Mouse (Mus musculus) heart, embryonic 13.5 days (tissue): ENCODE data around the gene C8g. TPM values are rescaled to one million over a fixed set of nuclear protein-coding genes. Genes with fewer than 3 reads are reported as not detected.

Source experiments
- ATAC-seq: fragments of 200-750 bp; cut with Nextera tagmentation; 2 replicates; pipeline ENCODE4 v1.8.0; 2017; ENCODE audit warnings: moderate TSS enrichment; ENCODE audit not compliant: insufficient number of reproducible peaks, low FRiP score, low TSS enrichment; ENCODE audit errors: extremely low read depth
- H3K27ac ChIP-seq: fragments of 300-500 bp; sonication (generic); replicated peaks from 2 replicates; pipeline ENCODE4 v1.5.1; 2015; ENCODE audit warnings: moderate library complexity, mild to moderate bottlenecking, inconsistent platforms
- H3K27me3 ChIP-seq: fragments of 300-500 bp; sonication (generic); replicated peaks from 2 replicates; pipeline ENCODE4 v1.6.1; 2015; ENCODE audit warnings: mild to moderate bottlenecking, inconsistent platforms
- H3K36me3 ChIP-seq: fragments of 300-500 bp; sonication (generic); 2 replicates; pipeline ENCODE4 v1.6.1; 2015; ENCODE audit warnings: mild to moderate bottlenecking, inconsistent platforms
- H3K4me1 ChIP-seq: fragments of 300-500 bp; sonication (generic); 2 replicates; pipeline ENCODE4 v1.6.1; 2015; ENCODE audit warnings: inconsistent platforms
- H3K4me2 ChIP-seq: fragments of 300-500 bp; sonication (generic); 2 replicates; pipeline ENCODE4 v1.6.1; 2015; ENCODE audit warnings: inconsistent platforms, mild to moderate bottlenecking, moderate library complexity
- H3K4me3 ChIP-seq: fragments of 300-500 bp; sonication (generic); 2 replicates; pipeline ENCODE4 v1.5.1; 2015; ENCODE audit warnings: moderate library complexity, mild to moderate bottlenecking, inconsistent platforms
- H3K9ac ChIP-seq: fragments of 300-500 bp; sonication (generic); 2 replicates; pipeline ENCODE4 v1.6.1; 2015; ENCODE audit warnings: inconsistent platforms, mild to moderate bottlenecking, moderate library complexity
- H3K9me3 ChIP-seq: fragments of 300-500 bp; sonication (generic); 2 replicates; pipeline ENCODE4 v1.6.1; 2016; ENCODE audit warnings: inconsistent platforms
- WGBS: fragments of 180-500 bp; shearing (Covaris S2); methylation state at CpG from one replicate; pipeline ENCODE4 v1.1.7; 2015; ENCODE audit warnings: mixed read lengths; 5-methylcytosine and 5-hydroxymethylcytosine counted together
- polyA plus RNA-seq: library from polyadenylated mRNA; unstranded; fragments of >200 nt; fragmentation: Nextera tagmentation; extraction: Ambion mirVana; gene quantifications from 2 replicates; pipeline ENCODE4 v1.2.1, GENCODE M21; 2015

C8g gene
- polyA plus RNA-seq, 1 experiment from 2014 or later, result 3.1 TPM

- H3K27me3 ChIP-seq, result no peaks in the 10 kb centered on the region
- no peaks in the 10 kb centered on the region for H3K9me3 ChIP-seq
- H3K4me2 ChIP-seq, result no peak overlapping the region
- no peak overlapping the region; the same call in 1 of the 2 replicates for H3K9ac ChIP-seq
- H3K36me3 ChIP-seq, result peaks cover 94% of the 10 kb centered on the region
- WGBS, result 75% methylated on average over 3 of the region's 3 CpGs
- no peak for ATAC-seq
- H3K4me1 ChIP-seq, result 0 out of 2 replicates have a peak, but pooled peaks cover 2% of the 10 kb centered on the region
- no peak overlapping the region for H3K4me3 ChIP-seq
- no peak overlapping the region for H3K27ac ChIP-seq
These were observed 32.8 kb upstream of the C8g start for GRCm38 (mm10) chr2:25534178-25534865.

GRCm38 (mm10) chr2:25533707-25534106 lies 32.2 kb upstream of the C8g start:
- peaks cover 97% of the 10 kb centered on the region for H3K36me3 ChIP-seq
- no peak overlapping the region for H3K4me3 ChIP-seq
- WGBS, result 89% methylated on average over 2 of the region's 2 CpGs
- no peaks in the 10 kb centered on the region for H3K9me3 ChIP-seq
- ATAC-seq, result no peak
- no peaks in the 10 kb centered on the region for H3K27me3 ChIP-seq
- no peak overlapping the region for H3K27ac ChIP-seq
- H3K4me2 ChIP-seq, result no peak overlapping the region
- no peak overlapping the region for H3K9ac ChIP-seq
- 0 out of 2 replicates have a peak, but pooled peaks cover 2% of the 10 kb centered on the region for H3K4me1 ChIP-seq

- Histone ChIP-seq H3K4me3 (no peak overlapping the region), H3K9me3 (no peaks in the 10 kb centered on the region), H3K4me1 (no peaks in the 10 kb centered on the region), H3K36me3 (peaks cover 98% of the 10 kb centered on the region), H3K4me2 (no peak overlapping the region), H3K27me3 (no peaks in the 10 kb centered on the region), H3K9ac (no peak overlapping the region), H3K27ac (no peak overlapping the region)
- 88% methylated on average over 9 of the region's 9 CpGs for WGBS
- ATAC-seq, result no peak
These were observed 25.2 kb upstream of the C8g start for GRCm38 (mm10) chr2:25526510-25527302.

GRCm38 (mm10) chr2:25509912-25510311 lies 8.4 kb upstream of the C8g start:
- H3K9me3 ChIP-seq, result no peaks in the 10 kb centered on the region
- no peak overlapping the region for H3K27ac ChIP-seq
- no peaks in the 10 kb centered on the region for H3K27me3 ChIP-seq
- ATAC-seq, result no peak
- H3K4me1 ChIP-seq, result no peaks in the 10 kb centered on the region
- no peak overlapping the region for H3K9ac ChIP-seq
- H3K4me2 ChIP-seq, result no peak overlapping the region
- H3K36me3 ChIP-seq, result peaks cover 10% of the 10 kb centered on the region
- 61% methylated on average over 3 of the region's 3 CpGs for WGBS
- no peak overlapping the region for H3K4me3 ChIP-seq

GRCm38 (mm10) chr2:25506964-25507363 lies 5.4 kb upstream of the C8g start:
- 35% methylated on average over 5 of the region's 5 CpGs for WGBS

GRCm38 (mm10) chr2:25505860-25506259 lies 4.3 kb upstream of the C8g start:
- Histone ChIP-seq H3K9me3 (no peaks in the 10 kb centered on the region), H3K27ac (no peak overlapping the region), H3K4me2 (no peak overlapping the region), H3K4me3 (no peak overlapping the region), H3K4me1 (peaks cover 18% of the 10 kb centered on the region), H3K36me3 (peaks cover 37% of the 10 kb centered on the region), H3K9ac (no peak overlapping the region), H3K27me3 (no peaks in the 10 kb centered on the region)
- 83% methylated on average over 4 of the region's 4 CpGs for WGBS
- no peak for ATAC-seq

More at GRCm38 (mm10) chr2:25506964-25507363, 5.4 kb upstream of the C8g start:
- H3K4me3 ChIP-seq, result no peak overlapping the region
- no peaks in the 10 kb centered on the region for H3K9me3 ChIP-seq
- no peak overlapping the region for H3K9ac ChIP-seq
- H3K4me1 ChIP-seq, result peaks cover 8% of the 10 kb centered on the region
- ATAC-seq, result no peak
- H3K27ac ChIP-seq, result no peak overlapping the region
- H3K27me3 ChIP-seq, result no peaks in the 10 kb centered on the region
- H3K4me2 ChIP-seq, result no peak overlapping the region
- peaks cover 37% of the 10 kb centered on the region for H3K36me3 ChIP-seq

- WGBS, result 85% methylated on average over 1 of the region's 1 CpGs
- Histone ChIP-seq H3K36me3 (peaks cover 37% of the 10 kb centered on the region), H3K27ac (no peak overlapping the region), H3K4me1 (peaks cover 21% of the 10 kb centered on the region), H3K27me3 (no peaks in the 10 kb centered on the region), H3K9ac (no peak overlapping the region), H3K4me2 (no peak overlapping the region), H3K4me3 (no peak overlapping the region), H3K9me3 (no peaks in the 10 kb centered on the region)
- no peak for ATAC-seq
These were observed 3.5 kb upstream of the C8g start for GRCm38 (mm10) chr2:25505000-25505399.

- no peak overlapping the region for H3K9ac ChIP-seq
- H3K4me2 ChIP-seq, result no peak overlapping the region
- H3K27ac ChIP-seq, result no peak overlapping the region
- WGBS, result 86% methylated on average over 19 of the region's 19 CpGs
- H3K9me3 ChIP-seq, result no peaks in the 10 kb centered on the region
- peaks cover 37% of the 10 kb centered on the region for H3K36me3 ChIP-seq
- no peak for ATAC-seq
- peaks cover 23% of the 10 kb centered on the region for H3K4me1 ChIP-seq
- no peak overlapping the region for H3K4me3 ChIP-seq
- H3K27me3 ChIP-seq, result no peaks in the 10 kb centered on the region
These were observed 3.0 kb upstream of the C8g start for GRCm38 (mm10) chr2:25504538-25504937.

GRCm38 (mm10) chr2:25502726-25503125 lies 1.2 kb upstream of the C8g start:
- Histone ChIP-seq H3K27me3 (no peaks in the 10 kb centered on the region), H3K27ac (no peak overlapping the region), H3K4me1 (peaks cover 28% of the 10 kb centered on the region), H3K36me3 (peaks cover 37% of the 10 kb centered on the region), H3K9me3 (no peaks in the 10 kb centered on the region), H3K4me3 (no peak overlapping the region), H3K4me2 (no peak overlapping the region), H3K9ac (no peak overlapping the region)
- no peak for ATAC-seq
- WGBS, result 77% methylated on average over 3 of the region's 3 CpGs

- Histone ChIP-seq H3K4me3 (peak within 1 kb of the TSS; percentile 79), H3K4me1 (peaks cover 30% of the 10 kb centered on the region), H3K9ac (peak within 1 kb of the TSS; percentile 95), H3K36me3 (peaks cover 36% of the 10 kb centered on the region), H3K9me3 (no peaks in the 10 kb centered on the region), H3K27me3 (no peaks in the 10 kb centered on the region), H3K27ac (peak within 1 kb of the TSS; percentile 70), H3K4me2 (peak within 1 kb of the TSS; percentile 96)
- 2% methylated on average over 31 of the region's 44 CpGs for WGBS
- ATAC-seq, result peak; percentile 70
These were observed 728 bp downstream of the C8g start, which contains the start of gene Fbxw5 for GRCm38 (mm10) chr2:25500576-25501405. Fbxw5 (plus strand) TSS chr2:25500750.

- Histone ChIP-seq H3K4me2 (peak overlapping the region; percentile 96), H3K4me3 (peak overlapping the region; percentile 79), H3K9me3 (no peaks in the 10 kb centered on the region), H3K27ac (peak overlapping the region; percentile 54; the same call in 1 of the 2 replicates), H3K27me3 (no peaks in the 10 kb centered on the region), H3K9ac (peak overlapping the region; percentile 95), H3K4me1 (peaks cover 30% of the 10 kb centered on the region), H3K36me3 (peaks cover 29% of the 10 kb centered on the region)
- WGBS, result 58% methylated on average over 6 of the region's 6 CpGs
- ATAC-seq, result no peak
These were observed 1.4 kb downstream of the C8g start for GRCm38 (mm10) chr2:25500071-25500575.
